Comparison of ENCODE assay signal across 8 mouse cellular contexts in the genomic region with DNA sequence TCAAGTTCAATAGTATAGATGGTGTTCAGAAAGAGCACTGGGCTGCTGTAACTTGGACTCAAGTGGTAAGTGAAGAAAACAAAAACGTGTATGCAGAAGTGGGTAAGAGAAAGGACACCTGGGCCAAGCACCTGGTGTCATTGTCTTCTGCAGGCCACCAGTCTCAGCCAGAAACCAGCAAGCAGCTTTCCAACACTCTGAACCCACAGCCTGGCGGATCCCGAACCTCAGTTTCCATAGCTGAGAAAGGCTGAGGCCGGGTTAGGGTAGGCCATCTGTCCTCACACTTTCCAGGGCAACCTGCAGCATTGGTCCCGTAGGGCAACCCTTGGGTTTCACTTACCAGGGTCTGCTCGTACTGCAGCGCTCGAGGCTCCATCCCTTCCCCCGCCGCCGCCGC. TPM values are rescaled to one million over a fixed set of nuclear protein-coding genes. Genes with fewer than 3 reads are reported as not detected.
DNase-seq lines count a peak whose midpoint lies in the region; ATAC-seq and TF ChIP-seq lines count a peak whose summit lies in the region.

No protein-coding gene starts in this region.

- no peaks in the 10 kb centered on the region for H3K27me3 ChIP-seq in heart, postnatal 0 days (ENCODE audit: control insufficient read depth, insufficient read depth, low read length)
- no peaks in the 10 kb centered on the region for H3K27me3 ChIP-seq in forebrain, embryonic 15.5 days
- H3K27me3 ChIP-seq in liver, postnatal 0 days (ENCODE audit: insufficient read depth, low read length) = 0 out of 2 replicates have a peak, but pooled peaks cover 3% of the 10 kb centered on the region

- no peak for TF ChIP-seq CTCF in heart, postnatal 0 days (IDR thresholded peaks at IDR 0.05; ENCODE audit: low read depth)
- no peak for TF ChIP-seq CTCF in liver, postnatal 0 days (IDR thresholded peaks at IDR 0.05; ENCODE audit: low read depth)

- ATAC-seq in heart, postnatal 0 days (ENCODE audit: insufficient read depth, low read depth) = no peak
- ATAC-seq in forebrain, embryonic 15.5 days (replicated peaks) = no peak
- ATAC-seq in liver, postnatal 0 days = no peak
- ATAC-seq in frontal cortex, adult (ENCODE audit: low TSS enrichment) = no peak

- H3K4me2 ChIP-seq in heart, postnatal 0 days (ENCODE audit: low read depth, low read length) = peak overlapping the region; percentile 95
- peak overlapping the region; percentile 90 for H3K4me2 ChIP-seq in forebrain, embryonic 15.5 days (replicated peaks)
- H3K4me2 ChIP-seq in liver, postnatal 0 days (ENCODE audit: low read depth, low read length) = peak overlapping the region; percentile 100

- H3K4me3 ChIP-seq in heart, postnatal 0 days (ENCODE audit: low read depth, low read length) = peak overlapping the region; percentile 64
- H3K4me3 ChIP-seq in forebrain, embryonic 15.5 days = peak overlapping the region; percentile 72
- peak overlapping the region; percentile 78 for H3K4me3 ChIP-seq in liver, postnatal 0 days (ENCODE audit: low read depth, low read length)

- no peaks in the 10 kb centered on the region for H3K9me3 ChIP-seq in heart, postnatal 0 days (replicated peaks; ENCODE audit: control insufficient read depth, low read length)
- no peaks in the 10 kb centered on the region for H3K9me3 ChIP-seq in forebrain, embryonic 15.5 days
- no peaks in the 10 kb centered on the region for H3K9me3 ChIP-seq in liver, postnatal 0 days (ENCODE audit: low read length)

- intact Hi-C loops in heart, postnatal 14 days (cut with DNase I) = loop anchor here (10.0 kb wide), 1 partner anchor 979 kb away; a partner anchor contains a TSS

- H3K36me3 ChIP-seq in heart, postnatal 0 days (replicated peaks; ENCODE audit: control insufficient read depth, insufficient read depth, low read length) = no peaks in the 10 kb centered on the region; the same call in none of the 2 replicates
- peaks cover 12% of the 10 kb centered on the region for H3K36me3 ChIP-seq in forebrain, embryonic 15.5 days
- peaks cover 11% of the 10 kb centered on the region for H3K36me3 ChIP-seq in liver, postnatal 0 days (replicated peaks; ENCODE audit: insufficient read depth, low read length)

- peak overlapping the region; percentile 55 for H3K9ac ChIP-seq in heart, postnatal 0 days (replicated peaks; ENCODE audit: low read depth, low read length)
- peak overlapping the region; percentile 85 for H3K9ac ChIP-seq in forebrain, embryonic 15.5 days (replicated peaks)
- peak overlapping the region; percentile 79 for H3K9ac ChIP-seq in liver, postnatal 0 days (replicated peaks)

- peak overlapping the region; percentile 94; the same call in 1 of the 2 replicates for H3K27ac ChIP-seq in heart, postnatal 0 days (ENCODE audit: low read depth)
- peak overlapping the region; percentile 90 for H3K27ac ChIP-seq in forebrain, embryonic 15.5 days (replicated peaks)
- peak overlapping the region; percentile 95 for H3K27ac ChIP-seq in liver, postnatal 0 days (ENCODE audit: low read depth)

- no peak for TF ChIP-seq EP300 in heart, postnatal 0 days (IDR thresholded peaks at IDR 0.05; ENCODE audit: low read depth)
- no peak for TF ChIP-seq EP300 in liver, postnatal 0 days (IDR thresholded peaks at IDR 0.05; ENCODE audit: low read depth)

- H3K4me1 ChIP-seq in heart, postnatal 0 days (ENCODE audit: control insufficient read depth, insufficient read depth) = 0 out of 2 replicates have a peak, but pooled peaks cover 17% of the 10 kb centered on the region
- H3K4me1 ChIP-seq in forebrain, embryonic 15.5 days = peaks cover 40% of the 10 kb centered on the region
- H3K4me1 ChIP-seq in liver, postnatal 0 days (ENCODE audit: insufficient read depth) = peaks cover 36% of the 10 kb centered on the region

- WGBS in heart, postnatal 0 days = 2% methylated on average over 12 of the region's 12 CpGs
- WGBS in forebrain, embryonic 15.5 days = 1% methylated on average over 12 of the region's 12 CpGs
- 12% methylated on average over 12 of the region's 12 CpGs for WGBS in liver, postnatal 0 days (ENCODE audit: insufficient replicate concordance)

- DNase-seq in heart, postnatal 0 days (ENCODE audit: low spot score) = no peak
- DNase-seq in heart, postnatal 14 days = no peak
- DNase-seq in MN1 (ENCODE audit: low spot score) = peak; percentile 30
- DNase-seq in liver, postnatal 0 days = no peak
- no peak for DNase-seq in right cerebral cortex, postnatal 4 days
- DNase-seq in right cerebral cortex, postnatal 25 days = no peak

RNA-seq across cellular contexts. Expression of a gene that starts 1.9 kb away (rescaled TPM):
- total RNA-seq in heart, postnatal 0 days (2014; rRNA removed; ENCODE audit: low replicate concordance) = 8.6 and 27.9 TPM in 2 replicates
- 33.7 and 35.7 TPM in 2 replicates for polyA plus RNA-seq in heart, postnatal 0 days (2015; fragmentation: Nextera tagmentation; extraction: Ambion mirVana)
- total RNA-seq in heart, postnatal 14 days (2021) = 10 to 100 TPM; 10.2 TPM
- polyA plus RNA-seq in forebrain, embryonic 15.5 days (2015; fragmentation: Nextera tagmentation; extraction: Ambion mirVana) = 86.4 and 96.1 TPM in 2 replicates
- 25.1 and 27.5 TPM in 2 replicates for polyA plus RNA-seq in liver, postnatal 0 days (2015; fragmentation: Nextera tagmentation; extraction: Ambion mirVana)

RNA-seq across cellular contexts. Expression of a gene that starts 2.0 kb away (rescaled TPM):
- total RNA-seq in heart, postnatal 0 days (2014; rRNA removed; ENCODE audit: low replicate concordance) = 4.6 and 16.9 TPM in 2 replicates
- polyA plus RNA-seq in heart, postnatal 0 days (2015; fragmentation: Nextera tagmentation; extraction: Ambion mirVana) = 1.4 and 1.9 TPM in 2 replicates
- 1 to 10 TPM; 2.2 to 2.4 TPM for total RNA-seq in heart, postnatal 14 days (2021)
- polyA plus RNA-seq in forebrain, embryonic 15.5 days (2015; fragmentation: Nextera tagmentation; extraction: Ambion mirVana) = 19.2 and 19.8 TPM in 2 replicates
- 3.6 and 4.7 TPM in 2 replicates for polyA plus RNA-seq in liver, postnatal 0 days (2015; fragmentation: Nextera tagmentation; extraction: Ambion mirVana)

RNA-seq across cellular contexts. Expression of a gene that starts 17.4 kb away (rescaled TPM):
- 9.7 and 13.9 TPM in 2 replicates for total RNA-seq in heart, postnatal 0 days (2014; rRNA removed; ENCODE audit: low replicate concordance)
- 0.43 and 0.49 TPM in 2 replicates for polyA plus RNA-seq in heart, postnatal 0 days (2015; fragmentation: Nextera tagmentation; extraction: Ambion mirVana)
- total RNA-seq in heart, postnatal 14 days (2021) = 1 to 10 TPM; 2.4 to 2.5 TPM
- 3.5 and 3.7 TPM in 2 replicates for polyA plus RNA-seq in forebrain, embryonic 15.5 days (2015; fragmentation: Nextera tagmentation; extraction: Ambion mirVana)
- polyA plus RNA-seq in liver, postnatal 0 days (2015; fragmentation: Nextera tagmentation; extraction: Ambion mirVana) = 0.34 and 0.45 TPM in 2 replicates

RNA-seq across cellular contexts. Expression of a gene that starts 18.7 kb away (rescaled TPM):
- 0.46 TPM in 1 of 2 replicates, not detected in the other for total RNA-seq in heart, postnatal 0 days (2014; rRNA removed; ENCODE audit: low replicate concordance)
- polyA plus RNA-seq in heart, postnatal 0 days (2015; fragmentation: Nextera tagmentation; extraction: Ambion mirVana) = 0.12 and 0.14 TPM in 2 replicates
- under 1 TPM; 0.15 to 0.36 TPM for total RNA-seq in heart, postnatal 14 days (2021)
- 0.80 and 0.91 TPM in 2 replicates for polyA plus RNA-seq in forebrain, embryonic 15.5 days (2015; fragmentation: Nextera tagmentation; extraction: Ambion mirVana)
- 8.6 and 8.9 TPM in 2 replicates for polyA plus RNA-seq in liver, postnatal 0 days (2015; fragmentation: Nextera tagmentation; extraction: Ambion mirVana)

RNA-seq across cellular contexts. Expression of a gene that starts 22.5 kb away (rescaled TPM):
- 24.8 and 25.5 TPM in 2 replicates for total RNA-seq in heart, postnatal 0 days (2014; rRNA removed; ENCODE audit: low replicate concordance)
- polyA plus RNA-seq in heart, postnatal 0 days (2015; fragmentation: Nextera tagmentation; extraction: Ambion mirVana) = 8.7 and 8.8 TPM in 2 replicates
- total RNA-seq in heart, postnatal 14 days (2021) = 10 to 100 TPM; 26.6 to 29.8 TPM
- 51.8 and 54.4 TPM in 2 replicates for polyA plus RNA-seq in forebrain, embryonic 15.5 days (2015; fragmentation: Nextera tagmentation; extraction: Ambion mirVana)
- polyA plus RNA-seq in liver, postnatal 0 days (2015; fragmentation: Nextera tagmentation; extraction: Ambion mirVana) = 0.88 and 1.4 TPM in 2 replicates
